Mouse (Mus musculus) heart, adult 2 months (tissue): ENCODE data around the gene Tcl1b3.

Experiments
- CTCF ChIP-seq: fragments of 200-600 bp; IDR thresholded peaks from 2 replicates; pipeline ENCODE4 v1.8.1; 2022; ENCODE audit warnings: antibody characterized with exemption, mild to moderate bottlenecking, moderate library complexity
- EP300 ChIP-seq: fragments of 200-500 bp; IDR thresholded peaks from 2 replicates; pipeline ENCODE4 v1.6.1; 2011; ENCODE audit warnings: low read depth, low read length, control low read depth; ENCODE audit not compliant: insufficient read depth
- POLR2A ChIP-seq: fragments of 200-500 bp; IDR thresholded peaks from 2 replicates; pipeline ENCODE4 v1.6.1; 2011; ENCODE audit warnings: mild to moderate bottlenecking, low read depth, low read length, control low read depth; ENCODE audit not compliant: insufficient read depth

GRCm38 (mm10) chr12:105159390-105159789 lies 31.5 kb upstream of the Tcl1b3 start, which contains the start of gene Tcl1b1:
- no peak for TF ChIP-seq CTCF
- no peak for TF ChIP-seq POLR2A
- no peak for TF ChIP-seq EP300
